Mouse (Mus musculus): ENCODE data around the gene Arl5a.

DNA sequence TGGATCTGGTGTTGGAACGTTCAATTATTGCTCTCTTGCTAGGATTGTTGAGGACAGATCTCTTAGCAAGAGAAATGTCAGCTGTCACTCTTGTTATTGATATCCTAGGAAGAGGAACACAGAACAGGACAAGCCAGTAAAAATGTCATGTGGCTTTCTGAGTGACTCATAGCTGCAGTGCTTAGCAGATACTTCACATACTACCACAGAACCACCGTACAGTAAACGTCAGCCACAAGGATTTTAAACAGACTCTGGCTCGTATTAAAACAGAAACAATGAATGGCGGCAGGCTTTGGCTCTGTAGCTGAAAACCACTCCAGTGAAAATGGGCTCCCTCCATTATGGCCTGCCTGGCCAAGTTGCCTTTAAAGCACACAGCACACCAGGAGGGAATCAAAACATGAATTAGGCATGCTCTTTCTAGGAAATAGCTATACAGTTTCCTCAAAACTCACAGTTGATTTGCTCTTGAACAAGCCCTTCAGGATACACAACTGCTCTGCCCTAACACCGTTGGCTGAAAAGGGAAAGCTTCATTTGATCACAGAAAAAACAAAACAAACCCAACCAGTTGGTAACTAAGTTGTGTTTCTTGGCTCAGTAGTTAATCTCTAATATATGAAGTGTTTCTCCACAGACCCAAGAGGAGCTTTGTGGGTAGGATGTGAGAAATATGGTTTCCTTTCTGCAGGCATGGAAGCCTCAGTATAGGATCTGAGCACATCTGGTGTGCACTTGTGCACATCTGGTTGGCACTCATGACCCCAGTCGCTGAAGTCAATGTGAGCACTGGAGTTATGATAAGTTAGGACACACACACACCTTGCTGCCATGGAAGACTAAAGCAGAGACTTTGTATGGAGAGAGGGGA, 31.1 kb upstream of the Arl5a start:
- TF ChIP-seq CTCF (IDR thresholded peaks at IDR 0.05; ENCODE audit: control insufficient read depth, insufficient read depth, insufficient read length) (no peak), MYOG (IDR thresholded peaks at IDR 0.05; ENCODE audit: control insufficient read depth, extremely low read depth, insufficient read length) (no peak), USF1 (IDR thresholded peaks at IDR 0.05; ENCODE audit: low read depth) (peak; percentile 66), MYOD1 (IDR thresholded peaks at IDR 0.05; ENCODE audit: control insufficient read depth, insufficient read length, low read depth) (peak; percentile 12), MAX (IDR thresholded peaks at IDR 0.05) (no peak)

All from C2C12 (cell line).